Mouse (Mus musculus): ENCODE data around the gene Nupr1.

The Nupr1 gene

GRCm38 (mm10) chr7:126596414-126596813 is 34.2 kb downstream of the Nupr1 start:
- no peak for DNase-seq (ENCODE audit: low read depth)

- DNase-seq (ENCODE audit: low read depth), result no peak
These were observed 34.8 kb downstream of the Nupr1 start for GRCm38 (mm10) chr7:126595890-126596289.

GRCm38 (mm10) chr7:126594862-126595561 is 35.6 kb downstream of the Nupr1 start, which contains the start of gene Il27:
TSS of gene Il27 (minus strand) at chr7:126594941.
- no peak for DNase-seq (ENCODE audit: low read depth)

DNA sequence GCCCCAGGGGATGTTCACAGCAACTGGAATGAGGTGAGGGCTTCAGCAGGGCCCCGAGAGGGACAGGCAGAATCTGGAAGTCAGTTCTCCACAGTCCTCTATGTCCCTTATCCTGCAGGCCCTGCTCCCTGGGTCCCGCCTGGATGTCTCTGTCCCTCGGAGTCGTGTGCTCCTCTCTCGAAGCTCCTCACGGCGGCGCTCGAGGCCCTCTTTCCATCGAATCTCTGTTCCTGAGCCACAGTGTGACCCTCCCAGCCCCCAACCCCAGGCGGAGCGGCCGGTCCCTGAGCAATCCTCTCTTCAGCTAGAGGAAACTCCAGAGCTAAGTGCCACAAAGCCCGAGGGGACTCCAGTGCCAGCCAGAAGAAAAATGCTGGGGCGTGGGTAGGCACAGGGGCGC is 42.9 kb downstream of the Nupr1 start:
- no peak for DNase-seq (ENCODE audit: low read depth)

DNA sequence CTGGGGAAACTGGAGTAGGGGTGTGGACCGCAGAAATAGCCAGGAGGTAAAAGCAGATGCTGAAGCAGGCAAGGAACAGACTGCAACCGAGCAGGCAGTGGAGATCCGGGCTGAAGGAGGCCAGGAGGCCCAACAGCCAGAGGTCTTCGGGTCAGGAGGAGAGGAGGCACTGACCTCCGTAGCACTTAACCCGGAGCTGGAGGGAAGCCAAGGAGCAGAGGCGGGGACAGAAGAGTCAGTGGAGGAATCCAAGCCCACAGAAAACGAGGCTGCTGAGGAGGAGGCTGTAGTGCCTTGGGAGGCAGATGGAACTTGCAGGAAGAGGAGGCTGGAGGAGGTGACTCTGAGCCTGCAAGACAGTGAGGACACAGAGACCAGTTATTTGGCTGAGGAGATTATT is 43.8 kb downstream of the Nupr1 start:
- no peak for DNase-seq (ENCODE audit: low read depth)

DNA sequence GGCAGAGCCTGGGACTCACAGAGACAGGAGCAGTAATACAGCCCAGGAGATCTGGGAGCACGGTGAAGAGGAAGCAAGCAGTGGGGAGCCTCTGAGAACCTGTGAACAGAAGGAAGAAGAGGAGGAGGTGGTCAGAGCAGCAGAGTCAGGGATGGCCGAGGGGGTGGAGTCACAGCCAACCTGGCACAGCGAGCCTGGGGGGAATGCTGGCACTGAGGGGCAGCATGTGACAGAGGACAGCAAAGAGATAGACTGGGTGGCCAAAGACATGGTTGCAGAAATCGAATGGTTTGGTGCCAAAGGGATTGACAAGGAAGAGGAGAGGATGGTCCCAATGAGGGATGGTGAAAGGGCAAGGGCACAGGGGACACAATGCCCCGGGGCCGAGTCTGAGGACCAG is 44.9 kb downstream of the Nupr1 start, which contains the start of gene Cln3:
Gene Cln3 (minus strand): TSS at position 101 of the 400 bp plus-strand sequence.
- DNase-seq (ENCODE audit: low read depth), result no peak

GRCm38 (mm10) chr7:126584506-126584977 is 46.1 kb downstream of the Nupr1 start, which contains the start of gene Apobr:
TSS of gene Apobr (plus strand) at chr7:126584942.
- no peak for DNase-seq (ENCODE audit: low read depth)

GRCm38 (mm10) chr7:126583761-126584160 is 46.9 kb downstream of the Nupr1 start:
- no peak for DNase-seq (ENCODE audit: low read depth)

- DNase-seq (ENCODE audit: low read depth), result peak; percentile 82
These were observed 47.4 kb downstream of the Nupr1 start for GRCm38 (mm10) chr7:126583251-126583709.

DNA sequence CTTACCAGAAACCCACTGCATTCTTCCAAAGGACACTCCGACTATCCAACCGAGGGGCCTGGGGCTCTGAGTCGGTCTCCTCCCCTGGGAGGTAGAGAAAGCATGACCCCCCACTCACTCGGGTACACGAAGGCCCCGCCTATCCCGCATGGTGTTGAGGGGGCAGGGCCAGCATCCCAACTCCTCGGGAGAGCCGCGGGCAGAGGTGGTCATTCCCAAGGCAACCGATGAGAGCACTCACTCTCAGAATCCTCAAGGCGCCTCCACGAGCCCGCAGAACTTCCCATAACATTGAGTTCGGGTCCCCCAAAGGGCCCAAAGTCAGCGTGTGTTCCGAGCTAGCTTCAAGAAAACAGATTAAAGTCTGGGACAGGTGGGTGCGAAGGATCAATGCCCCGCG is 47.9 kb downstream of the Nupr1 start:
- DNase-seq (ENCODE audit: low read depth), result no peak

DNA sequence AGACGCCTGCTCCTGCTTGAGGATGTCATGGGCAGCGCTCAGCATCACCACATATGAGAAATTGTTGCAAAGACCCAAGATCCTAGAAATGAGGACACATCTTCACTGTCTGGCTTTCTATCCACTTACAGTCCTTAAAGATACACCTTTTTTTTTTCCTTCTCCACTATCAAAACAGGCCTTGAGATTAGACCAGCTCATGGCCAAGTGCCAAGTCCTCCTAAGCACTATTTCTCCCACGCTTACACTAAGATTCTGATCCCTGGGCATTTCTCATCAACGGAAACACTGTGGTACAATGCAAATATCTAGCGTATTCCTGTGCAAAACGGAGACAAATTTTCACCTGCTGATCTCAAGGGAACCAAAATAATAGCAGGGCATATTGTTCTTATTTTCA is 49.0 kb downstream of the Nupr1 start:
- DNase-seq (ENCODE audit: low read depth), result no peak

DNA sequence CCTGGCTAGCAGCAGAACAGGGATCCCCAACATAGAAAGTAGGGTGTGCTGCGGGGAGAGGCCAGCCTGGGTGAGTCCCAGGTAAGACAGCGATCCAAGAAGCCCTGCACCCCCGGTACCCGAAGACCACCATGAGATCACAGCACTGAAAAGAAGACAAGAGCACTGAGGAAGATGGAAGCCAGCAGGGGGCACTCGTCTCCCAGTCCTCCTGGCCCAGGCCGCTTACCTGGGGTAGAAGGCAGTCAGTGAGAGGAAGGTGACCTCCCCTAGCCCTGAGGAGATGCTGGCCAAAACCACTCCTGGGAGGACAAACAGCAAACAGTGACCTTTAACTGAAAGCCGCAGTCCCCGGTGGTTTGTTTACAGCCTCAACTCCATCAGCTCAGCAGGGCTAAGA is 51.5 kb downstream of the Nupr1 start:
- peak; percentile 20 for DNase-seq (ENCODE audit: low read depth)

- peak; percentile 74 for DNase-seq (ENCODE audit: low read depth)
These were observed 53.7 kb downstream of the Nupr1 start for GRCm38 (mm10) chr7:126576946-126577345.
